Mouse (Mus musculus): ENCODE results near the gene Spata7. TPM values are rescaled to one million over a fixed set of nuclear protein-coding genes. Genes with fewer than 3 reads are reported as not detected.
A peak's percentile ranks its signal among the peaks of the same experiment; 100 is the strongest.

Spata7 gene
- total and polyA plus RNA-seq, 3 experiments = 8.2 to 27.5 (median 21.0) TPM

DNA sequence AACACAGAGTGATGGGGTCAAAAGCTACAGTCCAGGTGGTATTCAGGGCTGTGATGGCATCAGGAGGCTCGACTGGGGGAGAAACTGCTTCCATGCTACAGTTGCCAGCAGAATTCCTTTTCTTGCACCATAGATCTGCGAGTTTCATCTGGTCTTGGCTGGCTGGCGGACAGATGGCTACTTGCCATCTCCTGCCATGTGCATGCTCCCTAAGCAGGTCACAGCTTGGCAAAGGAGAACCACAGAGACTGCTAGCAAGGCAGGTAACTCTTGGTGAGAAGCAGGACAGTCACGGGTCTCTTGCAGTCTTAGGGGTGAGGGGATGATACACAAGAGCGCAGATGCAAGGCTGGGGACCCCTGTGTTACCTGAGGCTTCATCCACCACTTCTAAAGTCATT is 41.9 kb downstream of the Spata7 start:
- Histone ChIP-seq H3K36me3 (replicated peaks) (peaks cover 32% of the 10 kb centered on the region), H3K9me3 (replicated peaks) (peaks cover 4% of the 10 kb centered on the region), H3K27me3 (ENCODE audit: insufficient read depth, low read length) (no peaks in the 10 kb centered on the region), H3K4me1 (ENCODE audit: insufficient read depth, low read depth, low read length) (peaks cover 4% of the 10 kb centered on the region), H3K4me3 (ENCODE audit: low read depth, low read length) (no peak overlapping the region)
- DNase-seq (ENCODE audit: low spot score) (no peak), ATAC-seq (ENCODE audit: extremely low read depth, insufficient number of reproducible peaks, low FRiP score, poor library complexity, severe bottlenecking) (no peak)
- TF ChIP-seq POLR2AphosphoS5 (IDR thresholded peaks at IDR 0.05; ENCODE audit: insufficient replicate concordance, low read depth, low read length) (no peak), TAL1 (conservative IDR thresholded peaks at IDR 0.05; ENCODE audit: low read depth, low read length) (no peak), CTCF (IDR thresholded peaks at IDR 0.05; ENCODE audit: low read depth, low read length) (no peak), GATA2 (IDR thresholded peaks at IDR 0.05; ENCODE audit: borderline replicate concordance, low read depth, low read length) (no peak), GATA1 (IDR thresholded peaks at IDR 0.05; ENCODE audit: borderline replicate concordance, low read length) (no peak)

DNA sequence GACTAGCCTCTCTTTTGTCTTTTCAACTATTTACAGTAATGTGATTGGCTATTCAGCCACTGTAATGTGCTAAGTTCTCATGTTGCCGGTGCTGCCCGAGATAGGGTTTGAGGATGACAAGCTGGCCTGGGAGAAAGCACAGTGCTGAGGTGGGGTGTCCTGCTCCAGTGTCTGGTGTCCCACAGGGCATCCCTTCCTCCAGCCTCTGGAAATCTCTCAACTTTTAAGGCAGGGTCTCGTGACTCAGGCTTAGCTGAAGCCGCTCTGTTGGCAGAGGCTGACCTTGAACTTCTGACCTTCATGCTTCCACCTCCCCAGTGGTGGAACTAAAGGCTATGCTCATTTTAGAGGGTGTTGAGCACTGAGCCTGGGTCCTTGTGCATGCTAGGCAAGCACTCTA is 42.5 kb downstream of the Spata7 start:
- no peaks in the 10 kb centered on the region for H3K27me3 ChIP-seq (ENCODE audit: insufficient read depth, low read length)
- peaks cover 6% of the 10 kb centered on the region for H3K4me1 ChIP-seq (ENCODE audit: insufficient read depth, low read depth, low read length)
- ATAC-seq (ENCODE audit: extremely low read depth, insufficient number of reproducible peaks, low FRiP score, poor library complexity, severe bottlenecking) = no peak
- peaks cover 28% of the 10 kb centered on the region for H3K36me3 ChIP-seq (replicated peaks)
- TF ChIP-seq GATA1 (IDR thresholded peaks at IDR 0.05; ENCODE audit: borderline replicate concordance, low read length) = no peak
- TF ChIP-seq POLR2AphosphoS5 (IDR thresholded peaks at IDR 0.05; ENCODE audit: insufficient replicate concordance, low read depth, low read length) = no peak
- no peak for TF ChIP-seq TAL1 (conservative IDR thresholded peaks at IDR 0.05; ENCODE audit: low read depth, low read length)
- TF ChIP-seq GATA2 (IDR thresholded peaks at IDR 0.05; ENCODE audit: borderline replicate concordance, low read depth, low read length) = no peak
- TF ChIP-seq CTCF (IDR thresholded peaks at IDR 0.05; ENCODE audit: low read depth, low read length) = no peak
- peaks cover 4% of the 10 kb centered on the region for H3K9me3 ChIP-seq (replicated peaks)
- no peak for DNase-seq (ENCODE audit: low spot score)
- no peak overlapping the region for H3K4me3 ChIP-seq (ENCODE audit: low read depth, low read length)

DNA sequence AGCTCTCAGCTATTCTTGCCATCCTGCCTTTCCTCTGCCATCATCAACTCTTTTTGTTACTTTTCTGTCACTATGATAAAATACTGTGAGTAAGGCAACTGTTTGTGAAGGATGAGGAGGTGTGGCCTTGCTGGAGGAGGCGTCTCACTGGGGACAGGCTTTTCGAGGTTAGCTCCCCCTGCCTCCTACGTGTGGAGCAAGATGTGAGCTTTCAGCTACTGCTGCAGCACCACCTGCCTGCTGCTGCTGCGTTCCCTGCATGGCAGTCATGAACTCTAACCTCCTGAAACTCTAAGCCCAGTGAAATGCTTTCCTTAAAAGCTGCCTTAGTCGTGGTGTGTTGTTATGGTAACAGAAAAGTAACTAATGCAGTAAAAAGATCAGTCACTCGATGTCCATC is 45.9 kb downstream of the Spata7 start:
- TF ChIP-seq CTCF (IDR thresholded peaks at IDR 0.05; ENCODE audit: low read depth, low read length) (no peak), GATA2 (IDR thresholded peaks at IDR 0.05; ENCODE audit: borderline replicate concordance, low read depth, low read length) (no peak), POLR2AphosphoS5 (IDR thresholded peaks at IDR 0.05; ENCODE audit: insufficient replicate concordance, low read depth, low read length) (no peak)
- Histone ChIP-seq H3K4me3 (ENCODE audit: low read depth, low read length) (no peak overlapping the region), H3K27me3 (ENCODE audit: insufficient read depth, low read length) (no peaks in the 10 kb centered on the region), H3K36me3 (replicated peaks) (peaks cover 40% of the 10 kb centered on the region), H3K9me3 (replicated peaks) (peaks cover 4% of the 10 kb centered on the region), H3K4me1 (ENCODE audit: insufficient read depth, low read depth, low read length) (peaks cover 6% of the 10 kb centered on the region)
- DNase-seq (ENCODE audit: low spot score) = no peak
- no peak for ATAC-seq (ENCODE audit: extremely low read depth, insufficient number of reproducible peaks, low FRiP score, poor library complexity, severe bottlenecking)

- Histone ChIP-seq H3K27me3 (ENCODE audit: insufficient read depth, low read length) (no peaks in the 10 kb centered on the region), H3K36me3 (replicated peaks) (peaks cover 41% of the 10 kb centered on the region), H3K4me1 (ENCODE audit: insufficient read depth, low read depth, low read length) (peaks cover 6% of the 10 kb centered on the region), H3K4me3 (ENCODE audit: low read depth, low read length) (peak overlapping the region; percentile 15; the same call in 1 of the 2 replicates), H3K9me3 (replicated peaks) (peaks cover 4% of the 10 kb centered on the region)
- ATAC-seq (ENCODE audit: extremely low read depth, insufficient number of reproducible peaks, low FRiP score, poor library complexity, severe bottlenecking) (peak; percentile 88), DNase-seq (ENCODE audit: low spot score) (peak; percentile 74)
- peak; percentile 77 for TF ChIP-seq CTCF (IDR thresholded peaks at IDR 0.05; ENCODE audit: low read depth, low read length)
- TF ChIP-seq GATA2 (IDR thresholded peaks at IDR 0.05; ENCODE audit: borderline replicate concordance, low read depth, low read length) = no peak
Observed at GRCm38 (mm10) chr12:98674627-98675143, 46.7 kb downstream of the Spata7 start.

DNA sequence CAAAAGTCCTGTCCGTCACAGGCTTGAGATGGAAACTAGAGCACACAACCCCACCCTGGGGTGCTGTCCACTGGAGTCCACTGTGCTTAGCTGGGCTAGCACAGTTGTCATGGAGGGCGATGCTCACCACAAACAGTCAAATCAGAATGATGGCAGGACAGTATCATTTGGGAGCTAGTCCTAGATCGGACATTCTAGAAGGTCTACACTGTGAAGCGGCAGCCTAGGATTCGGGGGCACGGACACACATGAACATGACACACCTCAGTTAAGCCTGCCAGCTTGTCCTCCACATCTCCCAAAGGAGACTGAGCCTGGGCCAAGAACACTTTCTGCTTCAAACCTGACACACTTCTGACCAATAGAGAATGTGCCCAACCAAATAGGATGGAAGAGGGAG is 48.9 kb downstream of the Spata7 start:
- DNase-seq (ENCODE audit: low spot score) = no peak
- TF ChIP-seq CTCF (IDR thresholded peaks at IDR 0.05; ENCODE audit: low read depth, low read length) (no peak), GATA1 (IDR thresholded peaks at IDR 0.05; ENCODE audit: borderline replicate concordance, low read length) (no peak), GATA2 (IDR thresholded peaks at IDR 0.05; ENCODE audit: borderline replicate concordance, low read depth, low read length) (no peak), POLR2AphosphoS5 (IDR thresholded peaks at IDR 0.05; ENCODE audit: insufficient replicate concordance, low read depth, low read length) (no peak), TAL1 (conservative IDR thresholded peaks at IDR 0.05; ENCODE audit: low read depth, low read length) (no peak)

GRCm38 (mm10) chr12:98677336-98677735 is 49.4 kb downstream of the Spata7 start:
- Histone ChIP-seq H3K9me3 (replicated peaks) (peaks cover 4% of the 10 kb centered on the region), H3K36me3 (replicated peaks) (peaks cover 57% of the 10 kb centered on the region), H3K27me3 (ENCODE audit: insufficient read depth, low read length) (no peaks in the 10 kb centered on the region), H3K4me1 (ENCODE audit: insufficient read depth, low read depth, low read length) (peaks cover 6% of the 10 kb centered on the region), H3K4me3 (ENCODE audit: low read depth, low read length) (no peak overlapping the region)
- no peak for TF ChIP-seq GATA2 (IDR thresholded peaks at IDR 0.05; ENCODE audit: borderline replicate concordance, low read depth, low read length)
- no peak for TF ChIP-seq TAL1 (conservative IDR thresholded peaks at IDR 0.05; ENCODE audit: low read depth, low read length)
- TF ChIP-seq CTCF (IDR thresholded peaks at IDR 0.05; ENCODE audit: low read depth, low read length) = no peak
- TF ChIP-seq POLR2AphosphoS5 (IDR thresholded peaks at IDR 0.05; ENCODE audit: insufficient replicate concordance, low read depth, low read length) = no peak
- TF ChIP-seq GATA1 (IDR thresholded peaks at IDR 0.05; ENCODE audit: borderline replicate concordance, low read length) = no peak
- ATAC-seq (ENCODE audit: extremely low read depth, insufficient number of reproducible peaks, low FRiP score, poor library complexity, severe bottlenecking) (no peak), DNase-seq (ENCODE audit: low spot score) (no peak)

More for the DNA sequence above, 48.9 kb downstream of the Spata7 start:
- Histone ChIP-seq H3K36me3 (replicated peaks) (peaks cover 52% of the 10 kb centered on the region), H3K4me3 (ENCODE audit: low read depth, low read length) (no peak overlapping the region), H3K4me1 (ENCODE audit: insufficient read depth, low read depth, low read length) (peaks cover 6% of the 10 kb centered on the region), H3K9me3 (replicated peaks) (peaks cover 4% of the 10 kb centered on the region), H3K27me3 (ENCODE audit: insufficient read depth, low read length) (no peaks in the 10 kb centered on the region)
- ATAC-seq (ENCODE audit: extremely low read depth, insufficient number of reproducible peaks, low FRiP score, poor library complexity, severe bottlenecking) = no peak
